Mouse (Mus musculus) cerebellum, postnatal 10 days (tissue): ENCODE measurements at regions not wholly inside any gene's neighbourhood (a gene's known extent, or its start where the extent isn't known, plus 50 kb on each side); places are given as distances from the start of the nearest gene placed in this dataset.

Experiments used
- DNase-seq, 2 experiments: peaks; one replicate each; pipeline ENCODE4 v3.0.0; 2021; ENCODE audit warnings: mixed read lengths in 2 of 2

DNA sequence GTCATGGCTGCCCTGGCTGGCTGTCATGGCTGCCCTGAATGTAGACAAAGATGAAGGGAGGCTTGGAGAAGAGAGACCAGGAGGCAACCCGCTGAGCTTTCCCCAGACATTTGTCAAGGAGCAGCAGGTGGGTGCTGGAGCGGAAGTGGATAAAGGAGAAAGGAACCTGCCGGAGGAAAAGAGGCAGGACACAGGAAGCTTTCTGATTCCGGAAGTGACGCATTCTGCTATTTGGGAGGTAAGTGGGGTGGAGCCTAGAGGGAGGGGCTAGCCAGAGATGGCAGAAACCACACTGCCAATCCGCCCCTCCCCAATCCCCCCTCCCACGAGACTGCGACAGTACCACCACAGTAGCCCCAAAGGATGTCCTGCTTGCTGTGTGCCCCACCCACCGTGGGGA lies 80.1 kb downstream of the Gm572 start:
- DNase-seq = no peak

DNA sequence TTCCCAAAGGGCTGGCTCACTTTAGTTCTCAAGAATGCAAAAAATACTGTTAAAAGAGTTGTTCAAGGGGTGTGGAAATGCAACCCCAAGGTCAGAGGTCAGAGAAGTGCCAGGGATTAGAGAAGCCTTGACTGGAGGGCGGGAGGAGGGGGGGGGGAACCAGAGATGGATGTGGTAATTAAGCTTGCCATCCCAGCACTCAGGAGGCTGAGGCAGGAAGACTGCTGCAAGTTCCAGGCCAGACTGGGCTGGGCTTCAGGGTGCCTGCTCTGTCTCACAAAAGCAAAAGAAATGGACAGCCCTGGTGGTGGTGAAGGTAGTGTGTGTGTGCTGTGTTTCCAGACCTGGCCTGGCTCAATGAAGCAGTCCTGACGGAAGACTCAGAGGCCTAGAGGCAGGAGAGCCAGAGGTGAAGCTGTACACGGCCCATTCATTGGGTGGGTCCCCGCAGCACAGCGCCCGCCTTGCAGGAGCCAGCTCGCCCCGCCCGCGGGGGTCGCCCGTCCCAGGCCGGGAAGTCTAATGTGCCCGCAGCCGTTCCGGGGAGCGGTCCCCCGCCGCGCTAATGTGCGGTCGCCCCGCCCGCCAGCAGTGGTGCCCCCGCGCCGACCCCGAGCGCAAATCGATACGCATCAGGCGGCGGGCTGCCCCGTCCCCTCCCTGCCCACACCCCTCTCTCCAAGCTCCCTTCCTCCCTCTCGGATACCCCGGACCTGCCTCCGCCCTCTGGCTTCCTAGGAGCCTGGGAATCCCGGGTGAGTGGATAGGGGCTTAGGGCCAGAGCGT lies 80.1 kb upstream of the Casz1 start:
- DNase-seq = no peak

DNA sequence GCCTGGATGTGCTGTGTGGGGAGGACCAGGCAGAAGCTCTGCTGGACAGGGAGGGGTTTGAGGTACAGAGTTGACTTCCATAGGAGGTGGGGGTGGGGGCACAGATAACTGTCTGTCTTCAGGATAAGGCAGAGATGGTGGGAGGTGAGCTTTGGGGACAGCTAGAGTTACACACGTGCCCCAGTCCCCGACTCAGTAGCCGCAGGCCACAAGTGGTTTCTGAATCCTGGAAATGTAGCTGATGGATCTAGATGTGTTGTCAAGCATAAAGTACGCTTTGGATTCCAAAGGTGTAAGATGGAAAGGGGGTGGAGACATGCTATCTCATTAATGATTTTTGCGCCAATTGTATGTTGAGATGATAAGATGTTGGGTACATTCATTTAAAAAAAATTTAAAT lies 75.4 kb upstream of the Casz1 start:
- DNase-seq = no peak

DNA sequence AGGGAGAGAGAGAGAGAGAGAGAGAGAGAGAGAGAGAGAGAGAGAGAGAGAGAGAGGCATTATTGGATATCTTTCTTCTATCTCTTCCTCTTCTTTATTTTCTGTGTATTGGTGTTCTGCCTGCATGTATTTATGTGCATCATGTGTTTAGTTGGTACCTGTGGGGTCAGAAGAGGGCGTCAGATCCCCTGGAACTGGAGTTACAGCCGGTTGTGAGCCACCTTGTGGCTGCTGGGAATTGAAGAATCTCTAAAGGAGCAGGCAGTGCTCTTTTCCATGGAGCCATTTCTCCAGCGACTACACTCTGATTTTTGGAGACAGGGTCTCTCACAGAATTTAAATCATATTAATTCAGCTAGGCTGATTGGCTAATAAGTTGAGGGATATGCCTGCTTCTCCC lies 72.6 kb upstream of the Casz1 start:
- DNase-seq = no peak

DNA sequence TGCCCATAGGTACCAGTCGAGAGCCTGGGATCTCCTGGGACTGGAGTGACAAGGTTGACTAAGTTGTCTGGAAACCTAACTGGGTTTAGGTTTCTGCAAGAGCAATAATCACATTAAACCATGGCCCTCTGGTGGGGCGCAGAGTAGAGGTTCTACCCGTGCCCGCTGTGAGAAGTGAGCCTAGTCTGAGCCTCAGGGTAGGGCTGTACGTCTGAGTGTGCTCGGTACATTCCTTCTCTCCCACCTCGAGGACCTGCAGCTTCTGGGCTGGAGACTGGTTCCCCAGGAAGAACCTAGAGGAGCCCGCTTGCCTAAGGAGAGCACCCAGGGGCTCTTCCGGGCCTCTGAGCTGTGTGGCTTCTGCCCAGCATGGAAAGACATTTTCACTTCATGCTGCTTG lies 70.2 kb upstream of the Casz1 start:
- no peak for DNase-seq

DNA sequence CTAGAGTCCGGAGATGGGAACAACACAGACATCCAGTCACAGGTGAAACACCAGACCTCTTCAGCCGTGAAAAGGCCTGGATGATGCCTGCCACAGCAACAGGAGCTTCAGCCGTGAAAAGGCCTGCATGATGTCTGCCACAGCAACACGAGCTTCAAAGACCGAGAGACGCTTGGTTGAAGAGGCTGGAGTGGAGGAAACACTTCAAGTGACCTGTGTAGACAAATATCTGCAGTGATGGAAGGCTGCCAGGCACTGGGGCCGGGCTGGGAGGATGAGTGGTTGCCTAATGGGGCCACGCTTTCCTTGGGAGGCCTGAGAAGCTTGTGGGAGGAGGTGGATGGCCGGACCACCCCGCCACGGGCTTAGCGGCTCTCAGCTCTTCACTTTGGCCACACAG lies 69.7 kb upstream of the Casz1 start:
- DNase-seq = no peak

DNA sequence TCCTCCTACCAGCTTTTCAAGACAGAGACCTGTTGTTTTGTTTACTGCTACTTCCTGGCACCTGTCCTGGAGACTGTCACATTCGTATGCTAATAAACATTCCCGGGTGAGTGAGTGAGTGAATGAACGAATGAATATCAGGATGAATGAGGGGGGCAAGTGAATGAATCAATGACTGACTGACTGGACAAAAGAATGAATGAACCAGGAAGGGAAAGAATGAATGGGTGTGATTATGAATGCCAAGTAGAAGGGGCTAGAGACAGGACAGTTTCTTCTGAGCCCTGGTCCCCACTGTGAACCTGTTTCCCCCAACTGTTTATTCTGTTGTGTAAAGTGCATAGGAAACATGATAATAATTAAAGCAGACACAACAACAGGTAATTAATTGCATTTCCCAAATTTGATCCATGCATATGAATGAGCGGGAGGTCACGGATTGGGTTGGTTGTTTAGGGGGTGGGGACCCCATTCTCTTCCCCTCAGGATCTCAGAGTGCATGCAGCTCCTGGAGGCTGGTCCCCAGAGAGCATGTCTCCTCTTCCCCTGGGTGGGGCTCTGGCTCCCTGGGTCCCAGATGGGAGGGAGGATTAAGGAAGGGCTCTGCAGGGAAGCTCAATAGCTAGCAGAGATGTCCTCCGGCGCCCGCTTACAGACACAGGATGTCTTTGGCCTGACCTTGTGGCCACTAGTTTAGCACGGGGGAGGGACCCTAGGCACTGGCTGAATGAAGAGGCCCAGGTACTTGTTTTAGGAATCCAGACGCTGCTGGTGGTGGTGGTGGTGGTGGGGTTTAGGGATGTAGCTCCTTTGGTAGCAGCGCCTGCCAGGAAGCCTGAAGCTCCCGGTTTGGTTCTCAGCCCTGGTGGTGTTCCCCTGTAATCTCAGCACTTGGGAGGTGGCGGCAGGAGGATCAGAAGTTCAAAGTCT lies 65.4 kb upstream of the Casz1 start:
- no peak for DNase-seq

DNA sequence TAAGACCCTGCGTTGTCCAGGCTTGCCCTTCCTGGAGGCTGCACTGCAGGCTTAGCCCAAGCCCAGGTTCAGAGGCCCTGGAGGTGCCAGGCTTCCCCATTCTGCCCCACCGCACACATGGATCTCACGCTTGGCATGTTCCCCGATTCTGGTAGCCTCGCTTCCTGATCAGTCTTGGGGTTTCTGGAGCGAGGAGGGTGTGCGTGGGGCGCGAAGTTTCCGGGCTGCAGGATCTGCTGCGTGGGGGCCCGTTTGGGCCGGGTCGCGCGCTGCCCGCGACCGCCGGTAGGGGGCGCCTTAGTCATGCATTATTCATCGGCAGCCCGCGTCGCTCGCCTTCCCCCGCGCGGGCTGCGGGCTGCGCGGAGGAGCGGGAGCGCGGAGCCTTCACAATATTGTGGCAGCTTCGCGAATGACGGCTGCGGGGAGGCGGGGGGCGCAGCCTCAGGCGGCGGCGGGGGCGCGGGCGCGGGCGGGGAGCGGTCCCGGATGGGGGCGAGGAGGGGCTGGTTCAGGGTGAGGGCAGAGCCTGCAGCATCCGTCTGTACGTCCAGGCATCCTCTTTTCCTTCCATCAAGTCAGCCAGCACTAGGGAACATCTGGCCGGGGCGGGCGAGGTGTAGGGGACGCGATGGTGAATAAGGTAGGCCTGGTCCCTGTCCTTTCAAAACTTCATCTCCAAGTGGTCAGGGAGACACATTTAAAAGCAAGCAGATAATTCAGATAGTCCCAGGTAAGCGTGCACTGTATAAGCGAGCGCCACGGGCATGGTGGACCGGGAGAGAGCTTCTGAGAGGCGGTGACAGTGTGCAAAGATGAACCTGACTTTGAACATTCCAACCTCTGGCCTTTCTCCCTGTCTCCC lies 61.4 kb upstream of the Casz1 start:
- peak; percentile 88 to 91 for DNase-seq

DNA sequence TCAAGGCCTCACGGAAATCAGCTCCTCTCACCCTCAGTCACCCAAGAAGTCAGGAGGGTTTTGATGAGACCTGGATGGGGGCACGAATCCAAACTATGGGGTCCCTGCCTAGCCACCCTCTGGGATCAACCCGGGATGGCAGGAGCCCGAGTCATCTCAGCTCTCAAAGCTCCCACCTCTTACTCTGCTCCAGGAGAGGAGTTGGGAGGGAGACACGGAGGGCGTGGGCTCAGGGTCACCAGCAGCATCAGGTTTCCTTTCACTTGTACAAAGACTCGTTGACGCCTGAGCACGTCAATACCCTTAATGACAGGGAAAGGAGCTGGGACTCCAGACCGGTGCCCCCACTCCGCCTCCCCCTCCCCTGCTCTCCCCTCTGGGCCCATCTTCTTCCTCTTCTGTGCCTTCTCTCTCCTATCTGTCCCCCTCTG lies 60.8 kb upstream of the Casz1 start:
- no peak for DNase-seq

DNA sequence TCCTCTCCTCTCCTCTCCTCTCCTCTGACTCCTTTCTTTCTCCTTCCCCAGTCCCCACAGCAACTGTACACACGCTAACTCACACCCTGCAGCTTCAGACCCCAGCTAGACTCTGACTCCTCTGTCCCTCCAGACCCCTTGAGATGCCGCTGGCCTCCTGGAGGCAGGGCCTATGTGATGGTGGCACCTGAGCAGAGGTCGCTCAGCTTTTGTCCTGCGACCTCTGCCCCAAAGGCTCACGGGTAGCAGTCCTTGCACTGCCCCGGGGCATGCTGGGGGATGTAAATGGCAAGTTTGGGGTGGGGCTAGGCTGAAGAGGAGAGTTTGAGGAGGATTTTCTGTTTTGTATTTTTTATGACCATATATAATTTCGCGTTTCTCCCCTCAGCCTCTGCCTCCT lies 60.2 kb upstream of the Casz1 start:
- DNase-seq = no peak

DNA sequence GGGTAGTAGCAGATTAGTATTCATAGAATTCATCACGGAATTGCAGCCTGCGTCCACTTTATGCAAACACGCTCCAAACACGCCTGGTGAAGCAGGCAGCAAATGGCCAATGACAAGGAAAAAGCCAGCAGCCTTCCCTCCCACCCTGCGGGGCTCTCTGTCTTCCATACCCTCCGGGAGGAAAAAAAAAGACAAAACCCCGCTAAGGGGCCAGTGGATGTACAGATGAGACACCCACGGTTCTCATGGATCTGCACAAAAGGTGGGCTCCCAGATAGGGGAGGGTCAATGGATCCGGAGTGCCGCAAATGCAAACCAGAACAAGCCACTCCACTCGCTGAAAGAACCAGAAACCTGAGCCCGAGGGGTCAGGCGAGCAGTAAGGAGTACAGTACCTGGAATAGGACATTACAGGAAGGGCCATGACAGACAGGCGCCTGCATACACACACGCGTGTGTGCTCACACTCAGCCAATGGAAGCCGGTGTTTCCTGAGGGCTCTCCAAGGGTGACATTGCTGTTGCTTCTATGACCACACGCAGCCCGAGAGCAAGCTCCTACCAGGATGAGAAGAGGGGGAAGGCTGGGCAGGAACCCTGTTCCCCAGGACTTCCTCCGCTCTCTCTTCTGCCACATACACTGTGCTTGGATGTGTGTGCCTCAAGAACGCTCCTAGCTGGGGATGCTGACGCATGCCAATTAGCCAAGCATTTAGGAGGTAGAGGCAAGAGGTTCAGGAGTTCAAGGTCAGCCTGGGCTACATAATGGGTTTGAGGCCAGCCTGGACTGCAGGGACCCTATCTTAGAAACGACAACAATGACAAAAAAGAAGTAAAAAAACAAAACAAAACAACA lies 57.5 kb upstream of the Casz1 start:
- DNase-seq = no peak

DNA sequence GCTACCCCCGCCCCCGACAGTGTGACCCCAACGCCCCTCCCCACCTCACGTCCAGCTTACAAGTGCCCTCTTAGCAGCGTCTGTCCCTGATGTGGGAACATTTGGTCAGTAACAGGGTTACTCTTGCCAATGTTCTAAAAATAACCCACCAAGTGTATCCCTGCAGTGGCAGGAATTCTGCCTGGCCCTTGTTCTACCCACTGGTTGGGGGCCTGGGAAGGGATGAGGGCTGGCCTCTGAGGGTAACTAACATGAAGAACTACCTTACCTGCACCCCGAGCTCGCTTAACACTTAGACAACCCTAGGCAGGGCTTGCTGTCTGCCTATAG lies 56.9 kb upstream of the Casz1 start:
- DNase-seq = no peak

DNA sequence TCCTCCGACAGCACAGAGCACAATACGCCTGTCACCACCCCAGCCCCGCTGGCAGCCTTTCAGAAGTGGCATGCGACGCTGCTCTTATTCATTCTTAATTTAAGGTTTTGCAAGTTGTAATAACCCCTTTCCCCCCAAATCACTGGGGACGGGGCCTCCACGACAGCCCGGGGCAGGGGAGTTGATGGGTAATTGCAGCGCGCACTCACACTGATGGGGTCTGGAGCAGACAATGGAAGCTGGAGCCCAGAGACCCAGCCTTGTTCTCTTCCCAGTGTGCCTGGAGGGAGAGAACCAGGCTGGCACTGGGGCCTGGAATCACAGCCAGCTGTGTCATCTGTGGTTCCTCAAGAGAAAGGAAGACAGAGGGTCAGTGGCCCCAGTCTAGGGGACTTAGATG lies 54.2 kb upstream of the Casz1 start:
- no peak for DNase-seq

DNA sequence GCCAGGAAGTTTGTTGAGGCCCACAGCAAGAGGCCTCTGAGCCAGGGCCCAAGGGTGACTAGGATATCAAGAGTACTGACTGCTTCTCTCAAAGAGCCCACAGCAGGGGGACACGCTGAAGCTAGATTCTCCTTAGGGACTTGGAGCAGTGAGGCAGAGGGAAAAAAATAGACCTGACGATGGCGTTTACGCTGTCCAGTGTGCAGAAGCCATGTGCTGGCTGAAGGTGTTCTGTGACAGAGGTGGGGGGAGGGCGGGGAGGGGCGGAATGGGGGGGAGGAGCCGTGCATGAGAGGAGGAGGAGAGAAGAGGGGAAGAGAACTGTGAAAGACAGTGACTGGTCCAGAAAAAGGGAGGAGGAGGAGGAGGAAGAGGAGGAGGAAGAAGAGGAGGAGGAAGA lies 52.6 kb upstream of the Casz1 start:
- DNase-seq = no peak

DNA sequence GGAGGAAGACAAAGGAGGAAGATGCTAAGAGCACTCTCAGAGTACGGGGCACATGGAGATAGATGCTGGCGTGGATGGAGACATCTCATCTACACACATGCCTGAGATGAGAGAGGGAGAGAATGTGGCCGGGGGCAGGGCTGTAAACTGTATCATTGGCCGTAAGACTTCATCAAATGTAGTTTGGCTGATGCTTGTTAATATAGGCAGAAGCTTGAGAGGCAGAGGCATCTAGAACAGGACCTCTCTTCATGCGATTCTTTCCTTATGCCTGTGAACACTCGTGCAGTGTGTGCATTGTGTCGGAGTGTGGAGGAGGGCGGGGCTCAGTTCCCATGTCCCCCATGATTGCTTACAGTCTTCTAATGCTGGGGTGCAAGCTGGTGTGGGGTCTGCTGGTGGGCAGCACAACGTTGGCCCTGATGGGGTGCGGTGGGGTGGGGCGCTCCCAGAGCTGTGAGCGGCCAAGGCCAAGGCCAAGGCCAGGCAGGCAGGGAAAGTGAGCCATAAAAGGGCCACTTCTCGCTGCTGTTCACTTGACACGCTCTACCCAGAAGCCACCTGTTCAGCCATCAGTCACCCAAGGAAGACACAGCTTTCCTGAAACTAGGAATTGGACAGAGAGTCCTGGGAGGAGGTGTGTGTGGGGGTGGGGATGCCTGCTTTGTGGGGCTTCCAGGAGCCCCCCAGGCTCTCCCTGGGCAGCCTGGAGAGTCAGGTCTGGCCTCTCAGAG lies 51.7 kb upstream of the Casz1 start:
- no peak for DNase-seq

DNA sequence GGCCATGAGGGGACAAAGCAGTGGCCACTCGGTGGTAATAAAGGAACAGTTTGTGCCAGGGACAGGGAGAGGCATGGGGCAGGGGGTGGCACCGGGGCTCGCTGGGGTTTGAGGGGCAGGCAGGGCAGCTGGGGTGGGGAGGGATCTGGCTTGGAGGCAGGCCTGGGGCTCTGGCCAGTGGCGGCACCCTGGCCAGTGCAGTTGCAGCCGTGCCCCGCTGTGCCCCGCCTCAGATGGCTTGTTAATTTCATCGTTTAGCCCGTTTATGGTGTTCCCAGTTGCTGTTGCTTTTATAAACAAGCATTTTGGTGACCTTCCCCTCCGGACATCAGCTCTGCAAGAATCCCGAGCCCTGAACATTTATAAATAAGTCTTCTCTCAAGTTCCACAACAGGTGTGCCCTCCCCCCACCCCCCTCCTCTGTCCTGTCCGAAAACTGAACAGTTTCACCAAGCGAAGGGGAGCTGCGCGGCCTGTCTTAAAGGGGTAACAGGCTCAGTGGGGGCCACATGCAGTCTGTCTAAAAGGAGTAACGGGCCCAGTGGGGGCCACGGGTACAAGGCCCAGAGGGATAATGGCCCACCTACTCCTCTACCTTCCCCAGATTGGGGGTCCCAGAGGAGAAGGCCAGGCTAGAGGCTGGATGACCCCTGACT lies 51.0 kb upstream of the Casz1 start:
- DNase-seq = no peak

DNA sequence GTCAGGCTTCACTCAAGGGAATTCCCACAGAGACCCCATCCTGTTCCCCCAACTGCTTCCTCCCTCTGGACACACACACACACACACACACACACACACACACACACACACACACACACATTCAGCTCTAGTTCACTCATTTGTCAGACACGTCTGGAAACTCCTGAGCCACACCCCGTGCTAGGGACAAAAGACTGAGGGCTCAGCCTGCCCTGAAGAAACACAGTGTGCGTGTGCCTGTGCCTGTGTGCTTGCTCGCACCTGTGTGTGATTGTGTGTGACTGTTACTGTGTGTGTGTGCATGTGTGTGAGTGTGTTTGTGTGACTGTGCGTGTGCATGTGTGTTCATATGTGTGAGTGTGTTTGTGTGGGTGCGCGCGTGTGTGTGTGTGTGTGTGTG lies 50.4 kb upstream of the Casz1 start:
- DNase-seq = no peak
